Mouse (Mus musculus): ENCODE data around the gene Cyp2c38.
"Not testable (repeated sequence)": the region's sequence is repeated elsewhere in the genome, so short reads cannot be mapped to it uniquely, and the experiment has no call there.

Gene Cyp2c38

DNA sequence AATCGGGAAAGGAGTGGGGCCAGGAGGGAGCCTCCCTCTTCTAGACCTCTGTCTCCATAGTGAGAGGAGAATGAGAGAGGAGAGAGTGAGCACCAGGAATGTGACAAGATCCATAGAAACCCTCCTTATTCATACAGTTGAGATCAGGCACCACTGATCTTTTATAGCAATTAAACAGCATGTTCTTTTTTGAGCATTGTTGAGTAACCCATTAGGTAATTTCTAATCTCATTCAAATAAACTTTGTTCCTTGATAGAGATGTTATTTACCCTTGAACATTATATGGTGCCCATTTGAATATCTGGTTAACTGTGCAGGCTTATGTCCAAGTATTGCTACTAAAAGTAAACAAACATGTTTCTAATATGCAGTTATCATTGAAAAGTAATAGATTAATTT, at the start of gene Cyp2c38:
Gene Cyp2c38 (minus strand): TSS at position 135 of the 400 bp plus-strand sequence.
- no peak for DNase-seq (ENCODE audit: extremely low read depth, insufficient read length, low spot score)

GRCm38 (mm10) chr19:39510534-39510933, 47.7 kb upstream of the Cyp2c38 start, which contains the start of gene Cyp2c39:
Cyp2c39 (plus strand) TSS chr19:39510862.
- DNase-seq (ENCODE audit: extremely low read depth, insufficient read length, low spot score): no peak

GRCm38 (mm10) chr19:39509533-39509932, 46.7 kb upstream of the Cyp2c38 start:
- DNase-seq (ENCODE audit: extremely low read depth, insufficient read length, low spot score): no peak

DNA sequence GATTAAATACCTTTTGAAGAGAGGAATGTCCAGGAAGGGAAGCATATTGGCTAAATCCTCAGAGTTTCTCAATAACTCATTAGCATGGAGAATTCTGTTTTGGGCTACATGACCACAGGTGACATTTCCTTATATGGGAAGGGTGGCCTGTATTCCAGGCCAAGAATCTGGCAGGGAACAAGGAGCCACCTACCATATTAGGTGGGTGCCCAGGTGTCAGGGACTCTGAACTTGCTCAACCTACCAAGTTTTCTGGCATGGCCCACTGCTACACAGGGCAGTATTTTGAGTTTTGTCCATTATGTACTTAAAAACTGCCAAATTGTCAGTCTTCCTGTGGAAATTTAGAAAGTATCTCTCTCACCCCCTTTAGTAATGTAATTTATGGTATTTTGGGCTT, 43.5 kb upstream of the Cyp2c38 start:
- no peak for DNase-seq (ENCODE audit: extremely low read depth, insufficient read length, low spot score)

DNA sequence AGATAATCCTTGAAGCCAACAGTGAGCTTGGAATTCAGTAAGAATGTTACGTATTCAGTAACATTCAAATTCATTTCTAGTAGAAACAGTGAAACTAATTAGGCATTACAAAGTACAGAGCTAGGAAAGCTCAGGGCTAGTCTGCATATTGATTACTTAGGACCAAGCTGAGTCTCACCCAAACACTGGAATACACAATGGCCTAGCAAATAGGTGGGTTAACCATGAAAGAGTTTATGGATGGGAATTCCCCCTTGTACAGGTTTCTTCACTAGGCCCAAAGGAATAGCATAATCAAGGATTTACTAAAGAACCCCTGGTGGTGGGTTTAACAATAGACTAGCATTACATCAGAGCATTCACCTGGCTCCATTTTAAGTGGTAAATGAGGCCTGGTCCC, 21.1 kb upstream of the Cyp2c38 start:
- DNase-seq (ENCODE audit: extremely low read depth, insufficient read length, low spot score): not testable (repeated sequence)

DNA sequence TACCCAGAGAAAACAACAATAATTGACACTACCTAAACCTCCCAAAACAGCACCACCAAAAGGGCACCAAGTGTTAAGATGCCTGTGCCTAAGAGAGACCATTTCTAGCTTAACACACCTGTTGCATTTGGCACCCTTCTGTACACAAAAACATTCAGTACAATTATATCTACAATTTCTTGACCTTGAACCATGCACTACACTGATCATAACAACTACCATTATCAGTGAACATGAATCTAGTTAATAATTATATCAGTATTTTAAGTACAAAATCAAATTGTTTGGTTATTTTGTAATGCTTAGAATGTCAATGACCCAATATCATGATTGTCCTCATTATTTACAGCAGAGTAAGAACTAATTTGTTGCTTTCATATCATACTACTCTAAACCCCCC, 1.0 kb upstream of the Cyp2c38 start:
- no peak for DNase-seq (ENCODE audit: extremely low read depth, insufficient read length, low spot score)

Data from 3134 (cell line).